Mouse (Mus musculus) embryonic facial prominence, embryonic 12.5 days (tissue): ENCODE measurements at regions not wholly inside any gene's neighbourhood (a gene's known extent, or its start where the extent isn't known, plus 50 kb on each side); places are given as distances from the start of the nearest gene placed in this dataset.

Source experiments
- ATAC-seq: fragments of 200-750 bp; cut with Nextera tagmentation; 2 replicates; pipeline ENCODE4 v1.8.0; 2017; ENCODE audit not compliant: insufficient number of reproducible peaks, insufficient read depth, low FRiP score, low TSS enrichment
- H3K27ac ChIP-seq: fragments of 300-500 bp; sonication (generic); 2 replicates; pipeline ENCODE4 v1.5.1; 2016; ENCODE audit warnings: mild to moderate bottlenecking
- H3K27me3 ChIP-seq: fragments of 300-500 bp; sonication (generic); 2 replicates; pipeline ENCODE4 v1.6.1; 2016; ENCODE audit warnings: mild to moderate bottlenecking, moderate library complexity
- H3K36me3 ChIP-seq: fragments of 300-500 bp; sonication (generic); 2 replicates; pipeline ENCODE4 v1.6.1; 2016; ENCODE audit warnings: mild to moderate bottlenecking
- H3K4me1 ChIP-seq: fragments of 300-500 bp; sonication (generic); 2 replicates; pipeline ENCODE4 v1.6.1; 2016
- H3K4me2 ChIP-seq: fragments of 300-500 bp; sonication (generic); replicated peaks from 2 replicates; pipeline ENCODE4 v1.6.1; 2016; ENCODE audit warnings: mild to moderate bottlenecking, moderate library complexity
- H3K4me3 ChIP-seq: fragments of 300-500 bp; sonication (generic); 2 replicates; pipeline ENCODE4 v1.5.1; 2016; ENCODE audit warnings: mild to moderate bottlenecking
- H3K9ac ChIP-seq: fragments of 300-500 bp; sonication (generic); 2 replicates; pipeline ENCODE4 v1.6.1; 2016; ENCODE audit warnings: mild to moderate bottlenecking, moderate library complexity
- H3K9me3 ChIP-seq: fragments of 300-500 bp; sonication (generic); 2 replicates; pipeline ENCODE4 v1.6.1; 2016; ENCODE audit warnings: mild to moderate bottlenecking, moderate library complexity
- WGBS: fragments of 180-500 bp; shearing (Covaris S2); methylation state at CpG from one replicate; pipeline ENCODE4 v1.1.7; 2016; 5-methylcytosine and 5-hydroxymethylcytosine counted together

DNA sequence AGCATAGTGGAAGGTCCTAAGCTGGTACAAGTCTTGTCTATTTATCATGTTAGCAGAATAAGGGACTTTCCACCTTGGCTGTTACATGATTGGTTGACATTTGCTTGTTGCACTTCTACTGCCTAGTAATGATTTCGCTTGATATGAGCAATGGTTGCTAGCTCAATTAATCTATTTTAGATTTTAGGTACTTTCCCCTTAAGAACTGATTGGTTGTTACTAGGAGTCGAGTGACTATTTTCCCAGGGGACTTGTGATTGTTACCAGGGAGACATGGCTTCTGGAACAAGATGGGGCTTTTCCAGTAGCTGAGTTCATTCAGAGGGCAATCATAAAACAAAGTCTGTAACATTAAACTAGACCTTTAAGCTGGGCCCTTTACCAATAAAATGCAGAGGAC is 100.9 kb downstream of the Nup35 start:
- Histone ChIP-seq H3K4me1 (no peaks in the 10 kb centered on the region), H3K9ac (no peak overlapping the region), H3K4me3 (no peak overlapping the region), H3K27me3 (no peaks in the 10 kb centered on the region), H3K4me2 (no peak overlapping the region), H3K27ac (no peak overlapping the region), H3K36me3 (no peaks in the 10 kb centered on the region), H3K9me3 (no peaks in the 10 kb centered on the region)
- 55% methylated on average over 2 of the region's 2 CpGs for WGBS
- ATAC-seq, result no peak

DNA sequence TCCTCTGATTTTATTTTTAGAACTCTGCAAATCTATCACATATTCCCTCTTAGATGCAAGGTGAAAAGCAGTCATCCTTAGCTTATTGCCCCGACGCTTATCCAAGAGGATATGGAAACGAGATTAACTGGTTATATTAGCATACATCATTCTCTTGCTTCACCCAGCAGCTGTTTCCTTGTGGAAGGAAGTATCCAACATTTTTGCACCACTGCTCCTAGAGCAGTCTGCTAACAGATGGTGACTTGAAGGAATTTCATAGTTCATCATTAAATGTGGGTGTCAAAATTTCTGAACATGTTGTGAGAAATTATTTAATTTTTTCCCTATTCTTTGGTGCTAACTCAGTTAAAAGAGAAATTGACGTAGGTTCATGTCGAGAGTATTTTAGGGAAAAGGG is 107.0 kb downstream of the Nup35 start:
- ATAC-seq, result no peak
- no peaks in the 10 kb centered on the region for H3K9me3 ChIP-seq
- H3K27me3 ChIP-seq, result no peaks in the 10 kb centered on the region
- H3K27ac ChIP-seq, result no peak overlapping the region
- no peak overlapping the region for H3K9ac ChIP-seq
- 81% methylated on average over 5 of the region's 5 CpGs for WGBS
- H3K36me3 ChIP-seq, result no peaks in the 10 kb centered on the region
- H3K4me1 ChIP-seq, result no peaks in the 10 kb centered on the region
- no peak overlapping the region for H3K4me3 ChIP-seq
- no peak overlapping the region for H3K4me2 ChIP-seq

GRCm38 (mm10) chr2:80731324-80731723 is 114.3 kb downstream of the Nup35 start:
- no peak for ATAC-seq
- H3K36me3 ChIP-seq, result no peaks in the 10 kb centered on the region
- H3K9me3 ChIP-seq, result no peaks in the 10 kb centered on the region
- H3K27ac ChIP-seq, result no peak overlapping the region
- WGBS, result 90% methylated on average over 3 of the region's 3 CpGs
- H3K4me2 ChIP-seq, result no peak overlapping the region
- H3K4me3 ChIP-seq, result no peak overlapping the region
- no peaks in the 10 kb centered on the region for H3K4me1 ChIP-seq
- H3K27me3 ChIP-seq, result no peaks in the 10 kb centered on the region
- H3K9ac ChIP-seq, result no peak overlapping the region

DNA sequence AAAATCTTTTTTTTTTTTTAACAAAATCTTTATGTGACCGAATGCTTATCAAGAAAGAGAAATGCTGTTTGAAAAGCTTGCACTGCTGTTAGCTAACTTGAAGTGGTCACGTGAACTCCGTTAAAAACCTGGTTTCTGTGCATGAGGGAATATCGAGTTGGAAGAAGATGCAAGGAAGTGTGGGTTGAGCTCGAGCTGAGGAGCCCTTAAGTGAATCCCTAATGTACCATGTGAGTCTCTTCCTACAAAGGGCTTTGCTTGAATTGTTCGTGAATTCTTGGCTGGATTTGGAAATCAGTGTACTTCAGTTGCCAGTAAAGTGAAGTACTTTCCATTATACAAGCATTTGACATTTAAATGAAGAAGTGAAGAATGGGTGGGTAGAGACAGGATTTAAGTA is 129.7 kb downstream of the Nup35 start:
- WGBS, result 77% methylated on average over 6 of the region's 6 CpGs
- Histone ChIP-seq H3K27ac (no peak overlapping the region), H3K4me1 (no peaks in the 10 kb centered on the region), H3K9ac (no peak overlapping the region), H3K27me3 (no peaks in the 10 kb centered on the region), H3K4me2 (no peak overlapping the region), H3K9me3 (no peaks in the 10 kb centered on the region), H3K36me3 (no peaks in the 10 kb centered on the region), H3K4me3 (no peak overlapping the region)
- no peak for ATAC-seq

DNA sequence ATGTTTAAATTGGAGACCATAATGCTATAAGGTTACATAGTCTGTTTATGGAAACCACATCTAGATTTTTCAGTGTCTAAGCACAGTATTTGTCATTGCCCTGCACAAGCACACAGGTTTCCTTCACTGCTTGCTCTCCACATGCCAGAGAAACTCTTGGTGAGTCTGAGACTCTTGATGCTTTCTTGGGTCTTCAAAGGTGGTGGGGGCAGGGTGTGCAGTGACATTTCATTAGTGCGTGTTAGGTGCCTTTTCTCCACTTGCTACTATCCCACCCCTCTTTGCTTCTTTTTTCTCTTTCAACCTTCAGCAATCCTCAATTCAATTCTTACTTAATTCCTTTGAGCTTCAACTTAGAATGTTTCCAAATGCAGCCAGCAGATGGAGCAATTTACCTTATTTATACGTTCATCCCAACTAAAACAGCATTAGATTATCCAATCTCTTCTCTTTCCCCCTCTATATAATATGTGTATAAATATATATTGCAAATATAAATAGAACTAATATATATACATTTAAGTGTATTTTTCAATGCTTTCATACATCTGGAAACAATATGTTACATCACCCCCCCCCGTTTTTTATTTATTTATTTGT is 145.1 kb downstream of the Nup35 start:
- WGBS, result 30% methylated on average over 3 of the region's 3 CpGs
- no peak overlapping the region for H3K4me2 ChIP-seq
- no peak overlapping the region for H3K4me3 ChIP-seq
- no peaks in the 10 kb centered on the region for H3K27me3 ChIP-seq
- H3K4me1 ChIP-seq, result no peaks in the 10 kb centered on the region
- H3K9ac ChIP-seq, result no peak overlapping the region
- no peaks in the 10 kb centered on the region for H3K36me3 ChIP-seq
- H3K27ac ChIP-seq, result no peak overlapping the region
- H3K9me3 ChIP-seq, result no peaks in the 10 kb centered on the region
- ATAC-seq, result no peak

GRCm38 (mm10) chr2:80771176-80771575 is 154.1 kb downstream of the Nup35 start:
- Histone ChIP-seq H3K36me3 (no peaks in the 10 kb centered on the region), H3K27me3 (no peaks in the 10 kb centered on the region), H3K9ac (no peak overlapping the region), H3K9me3 (no peaks in the 10 kb centered on the region), H3K4me1 (0 out of 2 replicates have a peak, but pooled peaks cover 3% of the 10 kb centered on the region), H3K4me3 (no peak overlapping the region), H3K27ac (no peak overlapping the region), H3K4me2 (no peak overlapping the region)
- no peak for ATAC-seq
- 36% methylated on average over 5 of the region's 5 CpGs for WGBS

DNA sequence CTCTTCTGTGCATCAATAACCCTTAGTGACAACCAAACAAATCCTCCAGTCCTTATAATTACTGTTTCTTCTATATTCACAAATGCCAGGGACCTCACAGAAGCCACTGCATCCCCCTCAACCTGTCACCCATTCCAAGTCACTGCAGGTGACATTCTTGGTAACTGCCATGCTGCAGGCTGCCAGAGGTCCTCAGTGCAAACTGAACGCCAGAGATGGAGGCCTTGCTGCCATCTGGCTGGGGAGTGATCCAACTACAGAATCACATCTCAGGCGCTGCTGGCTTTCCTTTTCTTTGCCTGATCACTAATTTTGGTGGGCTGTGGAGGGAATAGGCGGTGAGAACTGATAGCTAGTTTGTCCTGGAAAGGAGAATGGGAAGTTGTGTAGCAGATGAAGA is 155.4 kb downstream of the Nup35 start:
- Histone ChIP-seq H3K4me2 (no peak overlapping the region), H3K9me3 (no peaks in the 10 kb centered on the region), H3K4me3 (no peak overlapping the region), H3K9ac (no peak overlapping the region), H3K4me1 (0 out of 2 replicates have a peak, but pooled peaks cover 3% of the 10 kb centered on the region), H3K27ac (no peak overlapping the region), H3K36me3 (no peaks in the 10 kb centered on the region), H3K27me3 (no peaks in the 10 kb centered on the region)
- WGBS, result 73% methylated on average over 3 of the region's 3 CpGs
- ATAC-seq, result no peak

GRCm38 (mm10) chr2:80786370-80786769 is 169.3 kb downstream of the Nup35 start:
- H3K9me3 ChIP-seq, result no peaks in the 10 kb centered on the region
- H3K4me1 ChIP-seq, result no peaks in the 10 kb centered on the region
- WGBS, result 82% methylated on average over 4 of the region's 4 CpGs
- no peak for ATAC-seq
- H3K4me2 ChIP-seq, result no peak overlapping the region
- no peaks in the 10 kb centered on the region for H3K36me3 ChIP-seq
- H3K27me3 ChIP-seq, result no peaks in the 10 kb centered on the region
- no peak overlapping the region for H3K9ac ChIP-seq
- H3K4me3 ChIP-seq, result no peak overlapping the region
- no peak overlapping the region for H3K27ac ChIP-seq

DNA sequence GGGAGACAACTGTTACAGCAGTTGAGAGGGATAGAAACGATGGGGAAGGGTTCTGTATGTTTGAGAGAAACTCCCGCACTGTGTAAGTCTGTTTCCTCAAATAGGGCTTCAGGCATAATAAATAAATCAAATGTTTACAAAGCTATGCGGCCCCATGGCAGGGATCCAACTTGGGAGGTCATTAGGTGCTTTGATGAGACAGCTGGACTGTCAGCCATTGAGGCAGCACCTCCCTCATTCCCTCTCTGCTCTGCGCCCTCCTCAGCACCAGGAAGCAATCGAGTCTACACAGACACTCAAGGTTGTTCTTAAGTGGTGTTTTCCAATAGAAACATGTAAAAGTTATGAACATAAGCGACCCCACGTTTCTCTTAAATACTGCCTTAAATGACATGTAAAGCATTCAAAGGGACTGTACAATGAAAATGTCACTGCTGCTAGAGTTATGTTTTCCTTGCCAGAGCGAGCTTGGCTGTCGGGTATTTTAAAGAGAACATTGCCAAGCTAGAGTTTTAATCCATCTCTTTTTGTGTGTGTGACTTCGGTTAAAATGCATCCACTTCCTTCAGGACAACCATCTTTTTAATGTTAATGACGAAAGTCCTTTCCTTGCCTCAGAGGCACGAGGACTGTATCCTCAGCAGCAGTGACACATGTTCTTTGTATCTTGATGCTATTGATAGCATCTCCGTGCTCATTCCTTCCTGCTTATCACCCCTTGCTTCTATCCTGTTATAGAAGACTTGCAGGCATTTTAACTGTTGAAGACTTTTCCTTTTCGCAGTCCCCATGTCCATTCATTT is 176.5 kb downstream of the Nup35 start:
- no peaks in the 10 kb centered on the region for H3K27me3 ChIP-seq
- H3K36me3 ChIP-seq, result no peaks in the 10 kb centered on the region
- no peak overlapping the region for H3K9ac ChIP-seq
- no peak for ATAC-seq
- no peak overlapping the region for H3K4me2 ChIP-seq
- H3K4me1 ChIP-seq, result no peaks in the 10 kb centered on the region
- H3K9me3 ChIP-seq, result no peaks in the 10 kb centered on the region
- 77% methylated on average over 14 of the region's 14 CpGs for WGBS
- H3K27ac ChIP-seq, result no peak overlapping the region
- H3K4me3 ChIP-seq, result no peak overlapping the region

- Histone ChIP-seq H3K4me2 (no peak overlapping the region), H3K27ac (no peak overlapping the region), H3K27me3 (no peaks in the 10 kb centered on the region), H3K36me3 (no peaks in the 10 kb centered on the region), H3K9me3 (no peaks in the 10 kb centered on the region), H3K9ac (no peak overlapping the region), H3K4me1 (no peaks in the 10 kb centered on the region), H3K4me3 (no peak overlapping the region)
- 83% methylated on average over 7 of the region's 7 CpGs for WGBS
- ATAC-seq, result no peak
Measured at GRCm38 (mm10) chr2:80794148-80794507, 177.1 kb downstream of the Nup35 start.

GRCm38 (mm10) chr2:80819268-80819667 is 202.2 kb downstream of the Nup35 start:
- H3K4me2 ChIP-seq, result no peak overlapping the region
- H3K9me3 ChIP-seq, result no peaks in the 10 kb centered on the region
- WGBS, result 73% methylated on average over 2 of the region's 2 CpGs
- no peak overlapping the region for H3K27ac ChIP-seq
- H3K4me3 ChIP-seq, result no peak overlapping the region
- no peaks in the 10 kb centered on the region for H3K36me3 ChIP-seq
- H3K9ac ChIP-seq, result no peak overlapping the region
- H3K27me3 ChIP-seq, result no peaks in the 10 kb centered on the region
- no peaks in the 10 kb centered on the region for H3K4me1 ChIP-seq
- no peak for ATAC-seq

DNA sequence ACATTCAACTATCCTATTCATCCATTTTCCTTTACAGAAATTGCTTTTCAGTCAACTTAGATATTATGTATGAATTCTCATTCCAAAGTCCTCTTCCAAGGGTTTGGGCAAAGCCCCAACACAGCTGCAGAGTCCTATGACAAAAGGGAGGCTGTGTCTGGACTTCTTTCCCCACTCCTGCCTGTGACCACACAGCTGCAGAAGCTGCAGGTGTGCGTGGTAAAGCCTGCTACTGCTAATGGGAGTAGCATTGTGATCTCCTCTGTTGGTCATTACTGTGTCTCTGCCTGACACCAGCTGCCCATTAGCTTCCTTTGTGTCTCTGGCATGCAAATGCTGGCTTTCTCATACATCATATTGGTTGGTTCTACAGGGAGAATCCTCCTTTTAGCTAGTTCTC is 234.0 kb downstream of the Nup35 start:
- Histone ChIP-seq H3K4me2 (no peak overlapping the region), H3K27me3 (no peaks in the 10 kb centered on the region), H3K27ac (no peak overlapping the region), H3K9ac (no peak overlapping the region), H3K4me3 (no peak overlapping the region), H3K9me3 (no peaks in the 10 kb centered on the region), H3K36me3 (no peaks in the 10 kb centered on the region), H3K4me1 (no peaks in the 10 kb centered on the region)
- no peak for ATAC-seq
- 52% methylated on average over 1 of the region's 1 CpGs for WGBS
